Mouse (Mus musculus) stomach, postnatal 0 days (tissue): ENCODE measurements around the gene Trdmt1.
A peak's percentile ranks its signal among the peaks of the same experiment; 100 is the strongest.

Source experiments
- CTCF ChIP-seq: IDR thresholded peaks from 2 replicates; pipeline ENCODE4 v1.5.1; 2016; ENCODE audit warnings: antibody characterized with exemption, low read depth, mild to moderate bottlenecking, moderate library complexity
- EP300 ChIP-seq: optimal IDR thresholded peaks from 2 replicates; pipeline ENCODE3; 2016; ENCODE audit warnings: antibody characterized with exemption

GRCm38 (mm10) chr2:13577399-13577798 is 32.9 kb upstream of the Trdmt1 start:
- TF ChIP-seq CTCF (peak; percentile 17; the same call in 1 of the 2 replicates), EP300 (no peak)
